Mouse (Mus musculus) cerebellum, postnatal 14 days (tissue): ENCODE results near the gene Prdm5.

Source experiments
- DNase-seq, 2 experiments: peaks; one replicate each; pipeline ENCODE4 v3.0.0; 2021; ENCODE audit warnings: mixed read lengths in 2 of 2

Prdm5 gene

GRCm38 (mm10) chr6:65834013-65834412 lies 55.2 kb downstream of the Prdm5 start:
- no peak for DNase-seq

GRCm38 (mm10) chr6:65842579-65842978 lies 63.8 kb downstream of the Prdm5 start:
- DNase-seq = no peak

GRCm38 (mm10) chr6:65849127-65849526 lies 70.3 kb downstream of the Prdm5 start:
- DNase-seq = peak in 1 of 2 experiments; percentile 31

- no peak for DNase-seq
Measured at GRCm38 (mm10) chr6:65849687-65850086, 70.9 kb downstream of the Prdm5 start.

GRCm38 (mm10) chr6:65850221-65850620 lies 71.4 kb downstream of the Prdm5 start:
- DNase-seq = no peak

- DNase-seq = no peak
Measured at GRCm38 (mm10) chr6:65854020-65854419, 75.2 kb downstream of the Prdm5 start.

- no peak for DNase-seq
Measured at GRCm38 (mm10) chr6:65854585-65854984, 75.8 kb downstream of the Prdm5 start.

GRCm38 (mm10) chr6:65860609-65861008 lies 81.8 kb downstream of the Prdm5 start:
- DNase-seq = no peak

- DNase-seq = peak; percentile 40 to 63
Measured at GRCm38 (mm10) chr6:65862836-65863235, 84.0 kb downstream of the Prdm5 start.

GRCm38 (mm10) chr6:65864233-65864632 lies 85.4 kb downstream of the Prdm5 start:
- no peak for DNase-seq

GRCm38 (mm10) chr6:65864919-65865318 lies 86.1 kb downstream of the Prdm5 start:
- no peak for DNase-seq

GRCm38 (mm10) chr6:65865861-65866260 lies 87.1 kb downstream of the Prdm5 start:
- peak in 1 of 2 experiments; percentile 14 for DNase-seq

- no peak for DNase-seq
Measured at GRCm38 (mm10) chr6:65871754-65872278, 93.0 kb downstream of the Prdm5 start.

- DNase-seq = no peak
Measured at GRCm38 (mm10) chr6:65878300-65878699, 99.5 kb downstream of the Prdm5 start.

GRCm38 (mm10) chr6:65888835-65889234 lies 110.0 kb downstream of the Prdm5 start:
- DNase-seq = no peak

- DNase-seq = no peak
Measured at GRCm38 (mm10) chr6:65892045-65892660, 113.4 kb downstream of the Prdm5 start.

GRCm38 (mm10) chr6:65906657-65907182 lies 127.9 kb downstream of the Prdm5 start:
- DNase-seq = no peak

GRCm38 (mm10) chr6:65915421-65915820 lies 136.6 kb downstream of the Prdm5 start:
- DNase-seq = no peak

- DNase-seq = no peak
Measured at GRCm38 (mm10) chr6:65921703-65922102, 142.9 kb downstream of the Prdm5 start.

GRCm38 (mm10) chr6:65923501-65924084 lies 144.8 kb downstream of the Prdm5 start:
- no peak for DNase-seq

- DNase-seq = no peak
Measured at GRCm38 (mm10) chr6:65925737-65926333, 147.0 kb downstream of the Prdm5 start.

GRCm38 (mm10) chr6:65930523-65930922 lies 151.7 kb downstream of the Prdm5 start:
- no peak for DNase-seq

GRCm38 (mm10) chr6:65932776-65933175 lies 154.0 kb downstream of the Prdm5 start:
- no peak for DNase-seq

GRCm38 (mm10) chr6:65933177-65933576 lies 154.4 kb downstream of the Prdm5 start:
- DNase-seq = no peak
